Mouse (Mus musculus) liver, adult 2 months (tissue): ENCODE results near the gene Svs5.

Experiments used
- CTCF ChIP-seq: fragments of 200-500 bp; IDR thresholded peaks from 2 replicates; pipeline ENCODE4 v1.5.1; 2011; ENCODE audit warnings: low read depth, low read length, control low read depth
- POLR2A ChIP-seq: fragments of 200-500 bp; IDR thresholded peaks from 2 replicates; pipeline ENCODE4 v1.6.1; 2011; ENCODE audit warnings: low read length, control low read depth; ENCODE audit not compliant: insufficient read depth; ENCODE audit errors: extremely low read depth

DNA sequence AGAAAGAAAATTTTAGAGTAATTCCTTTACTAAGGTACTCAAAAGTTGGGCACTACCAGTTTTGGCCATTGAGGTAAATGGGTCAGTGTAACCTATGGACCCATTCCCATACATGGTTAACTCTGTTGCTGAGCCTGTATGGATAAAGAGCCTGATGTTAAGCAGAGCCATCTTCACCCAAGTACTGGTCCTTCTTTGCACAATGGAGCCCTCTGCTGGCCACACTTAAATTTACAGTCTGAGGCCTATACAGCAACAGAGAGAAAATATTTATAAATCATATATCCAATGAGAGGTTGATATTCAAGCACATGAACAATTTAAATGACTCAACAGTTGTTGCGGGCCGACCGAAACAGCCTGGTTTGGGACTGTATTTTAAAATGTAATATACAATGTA, 16.4 kb downstream of the Svs5 start:
- TF ChIP-seq POLR2A = no peak
- TF ChIP-seq CTCF = 0 out of 2 replicates have a peak, but pooled peaks have one; percentile 9
